12 mouse cellular contexts compared by ENCODE assay signal in genomic region chr1:120132376-120132775, GRCm38 (mm10). TPM values are rescaled to one million over a fixed set of nuclear protein-coding genes. Genes with fewer than 3 reads are reported as not detected.
"Had no signal": no experiment of that assay in that cellular context is flagged by ENCODE, and none has a peak within 500 bp of the region (broad histone marks: within the 10 kb centered on the region; RNA-seq: fewer than 3 reads in every experiment).

No protein-coding gene starts in this region.

- DNase-seq: kidney, adult 2 months; kidney, postnatal 25 days; liver; lung, adult 18-20 months; lung, postnatal 10 days; lung, postnatal 36 days; retina, postnatal 1 day; right cerebral cortex, postnatal 4 days; thymus, adult 2 months; thymus, postnatal 14 days; thymus, postnatal 4 days had no signal

RNA-seq across cellular contexts. Expression of gene Tmem37, which starts 58.5 kb away (rescaled TPM):
- total RNA-seq: neutrophil, adult 5-6 weeks had no signal
